Mouse (Mus musculus) C2C12 (cell line): ENCODE results near the gene Echdc2. TPM values are rescaled to one million over a fixed set of nuclear protein-coding genes. Genes with fewer than 3 reads are reported as not detected.

Experiments
- H3K27me3 ChIP-seq: one replicate; pipeline ENCODE4 v1.6.1; 2011; ENCODE audit not compliant: control insufficient read depth, insufficient read depth, insufficient read length
- H3K36me3 ChIP-seq: one replicate; pipeline ENCODE4 v1.6.1; 2011; ENCODE audit not compliant: control insufficient read depth, insufficient read depth
- H3K4me3 ChIP-seq: one replicate; pipeline ENCODE4 v1.5.1; 2011; ENCODE audit warnings: mild to moderate bottlenecking, control low read depth; ENCODE audit not compliant: poor library complexity, insufficient read depth, severe bottlenecking
- H3K79me2 ChIP-seq: one replicate; pipeline ENCODE4 v1.6.1; 2011; ENCODE audit not compliant: control insufficient read depth, insufficient read depth
- H3K79me3 ChIP-seq: one replicate; pipeline ENCODE4 v1.6.1; 2011; ENCODE audit warnings: low read depth, control low read depth
- H3ac ChIP-seq: one replicate; pipeline ENCODE3; 2011; ENCODE audit warnings: low read depth; ENCODE audit not compliant: control insufficient read depth, insufficient read length
- CEBPB ChIP-seq: IDR thresholded peaks from one replicate; pipeline ENCODE4 v1.6.1; 2011; ENCODE audit warnings: low read depth, mild to moderate bottlenecking, control low read depth, moderate library complexity
- CTCF ChIP-seq: IDR thresholded peaks from one replicate; pipeline ENCODE4 v1.5.1; 2011; ENCODE audit not compliant: control insufficient read depth, insufficient read depth, insufficient read length
- FOSL1 ChIP-seq: IDR thresholded peaks from one replicate; pipeline ENCODE4 v1.8.0; 2011; ENCODE audit warnings: mild to moderate bottlenecking, low read length; ENCODE audit not compliant: poor library complexity, insufficient read depth, severe bottlenecking
- MAX ChIP-seq: IDR thresholded peaks from one replicate; pipeline ENCODE4 v1.6.1; 2011; ENCODE audit warnings: mild to moderate bottlenecking, control low read depth
- MYOD1 ChIP-seq: IDR thresholded peaks from one replicate; pipeline ENCODE4 v1.6.1; 2011; ENCODE audit warnings: low read depth; ENCODE audit not compliant: control insufficient read depth, insufficient read length
- MYOG ChIP-seq: IDR thresholded peaks from one replicate; pipeline ENCODE4 v1.6.1; 2011; ENCODE audit not compliant: control insufficient read depth, insufficient read length; ENCODE audit errors: extremely low read depth
- USF1 ChIP-seq: IDR thresholded peaks from one replicate; pipeline ENCODE4 v1.6.1; 2011; ENCODE audit warnings: low read depth, mild to moderate bottlenecking, control low read depth, moderate library complexity
- polyA plus RNA-seq: library from polyadenylated mRNA; unstranded; fragments of >200 nt; fragmentation: generic; extraction: Trizol; gene quantifications from one replicate; pipeline ENCODE4 v1.2.1, GENCODE M21; 2012; ENCODE audit warnings: missing spikeins

The Echdc2 gene
- polyA plus RNA-seq, 1 experiment = 14.1 TPM

- Histone ChIP-seq H3K36me3 (no peaks in the 10 kb centered on the region), H3ac (no peak within 1 kb of the TSS), H3K79me2 (no peaks in the 10 kb centered on the region), H3K4me3 (no peak within 1 kb of the TSS), H3K79me3 (no peaks in the 10 kb centered on the region), H3K27me3 (peaks cover 10% of the 10 kb centered on the region)
- TF ChIP-seq USF1 (no peak), CTCF (no peak), MAX (no peak), FOSL1 (no peak), MYOG (no peak), MYOD1 (no peak), CEBPB (no peak)
Observed at GRCm38 (mm10) chr4:108217332-108218179, 52.3 kb downstream of the Echdc2 start, which contains the start of gene Zyg11a. Gene Zyg11a (minus strand): TSS chr4:108218048.

GRCm38 (mm10) chr4:108219019-108219418, 53.8 kb downstream of the Echdc2 start:
- Histone ChIP-seq H3K4me3 (no peak overlapping the region), H3K27me3 (peaks cover 10% of the 10 kb centered on the region), H3ac (no peak overlapping the region), H3K79me2 (no peaks in the 10 kb centered on the region), H3K36me3 (no peaks in the 10 kb centered on the region), H3K79me3 (no peaks in the 10 kb centered on the region)
- TF ChIP-seq MYOD1 (no peak), USF1 (no peak), CTCF (no peak), MAX (no peak), MYOG (no peak), CEBPB (no peak), FOSL1 (no peak)

GRCm38 (mm10) chr4:108222507-108222906, 57.3 kb downstream of the Echdc2 start:
- no peak for TF ChIP-seq MYOG
- Histone ChIP-seq H3ac (no peak overlapping the region), H3K79me2 (no peaks in the 10 kb centered on the region), H3K79me3 (no peaks in the 10 kb centered on the region), H3K27me3 (peaks cover 3% of the 10 kb centered on the region), H3K36me3 (no peaks in the 10 kb centered on the region), H3K4me3 (no peak overlapping the region)

GRCm38 (mm10) chr4:108225341-108225872, 60.2 kb downstream of the Echdc2 start:
- Histone ChIP-seq H3ac (no peak overlapping the region), H3K27me3 (no peaks in the 10 kb centered on the region), H3K79me3 (no peaks in the 10 kb centered on the region), H3K4me3 (no peak overlapping the region), H3K36me3 (no peaks in the 10 kb centered on the region), H3K79me2 (no peaks in the 10 kb centered on the region)
- TF ChIP-seq USF1 (no peak), CTCF (no peak), MYOD1 (no peak), FOSL1 (no peak), MAX (no peak), CEBPB (no peak)

Other genes starting within 250 kb of the Echdc2 start
- 18.8 TPM for gene Cpt2, start 241.8 kb upstream of the Echdc2 start, polyA plus RNA-seq
- not detected for gene Slc1a7, start 197.1 kb upstream of the Echdc2 start, polyA plus RNA-seq
- 0.02 TPM for gene Podn, start 69.0 kb upstream of the Echdc2 start, polyA plus RNA-seq
- 76.9 TPM for gene Scp2, start 20.4 kb upstream of the Echdc2 start, polyA plus RNA-seq
- 0.01 TPM for gene Zyg11a, start 52.6 kb downstream of the Echdc2 start, polyA plus RNA-seq
- gene Zyg11b, start 135.7 kb downstream of the Echdc2 start, polyA plus RNA-seq = 5.4 TPM
- gene Coa7, start 162.7 kb downstream of the Echdc2 start, polyA plus RNA-seq = 66.4 TPM
- gene Shisal2a, start 217.9 kb downstream of the Echdc2 start, polyA plus RNA-seq = not detected
- not detected for gene Gpx7, start 241.5 kb downstream of the Echdc2 start, polyA plus RNA-seq